Mouse (Mus musculus): ENCODE data around the gene Frmd4a.

DNA sequence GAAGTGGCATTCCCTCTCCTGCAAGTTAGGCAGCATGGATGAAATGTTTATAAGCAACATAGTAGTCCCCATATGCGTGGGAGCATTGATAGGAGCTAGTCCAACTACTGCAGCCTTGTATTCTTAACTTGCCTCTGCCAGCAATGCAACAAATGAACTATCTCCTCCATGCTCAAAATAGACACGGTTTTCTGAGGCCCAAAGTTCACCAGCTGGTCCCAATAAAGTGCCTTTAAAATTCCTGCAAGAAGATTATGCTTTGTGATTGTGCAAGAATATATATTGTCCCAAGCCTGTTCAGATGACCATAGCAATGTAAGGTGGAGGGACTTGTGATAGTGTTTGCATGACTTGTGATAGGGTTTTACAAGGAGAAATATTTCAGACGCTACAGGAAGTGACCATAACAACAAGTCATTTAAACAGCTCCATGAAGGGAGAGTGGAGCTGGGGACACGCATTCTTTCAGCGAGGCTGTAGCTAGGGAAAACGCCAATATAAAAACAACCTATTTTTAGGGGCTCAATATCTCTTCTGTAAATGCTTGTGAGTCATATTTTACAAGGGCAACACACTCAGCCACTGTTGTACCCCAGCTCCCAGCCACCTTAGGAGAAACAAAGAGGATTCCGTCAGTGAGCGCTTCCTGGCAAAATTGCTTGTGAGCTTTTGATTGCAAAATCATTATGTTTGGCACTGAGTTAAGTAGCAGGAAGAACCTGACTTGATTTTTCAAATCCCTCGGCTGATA is 235.2 kb downstream of the Frmd4a start:
- TF ChIP-seq FLI1 (IDR thresholded peaks at IDR 0.05; ENCODE audit: low read length): no peak
- TF ChIP-seq GATA1 (IDR thresholded peaks at IDR 0.05; ENCODE audit: borderline replicate concordance, low read length): no peak
